Mouse (Mus musculus) layer of hippocampus, adult 11-12 months (tissue): ENCODE data around the gene Ttc30b.
"Not testable (repeated sequence)": the region's sequence is repeated elsewhere in the genome, so short reads cannot be mapped to it uniquely, and the experiment has no call there.

Source experiments
- DNase-seq: peaks from one replicate; pipeline ENCODE4 v3.0.0; 2022; ENCODE audit warnings: low spot score

Ttc30b gene

DNA sequence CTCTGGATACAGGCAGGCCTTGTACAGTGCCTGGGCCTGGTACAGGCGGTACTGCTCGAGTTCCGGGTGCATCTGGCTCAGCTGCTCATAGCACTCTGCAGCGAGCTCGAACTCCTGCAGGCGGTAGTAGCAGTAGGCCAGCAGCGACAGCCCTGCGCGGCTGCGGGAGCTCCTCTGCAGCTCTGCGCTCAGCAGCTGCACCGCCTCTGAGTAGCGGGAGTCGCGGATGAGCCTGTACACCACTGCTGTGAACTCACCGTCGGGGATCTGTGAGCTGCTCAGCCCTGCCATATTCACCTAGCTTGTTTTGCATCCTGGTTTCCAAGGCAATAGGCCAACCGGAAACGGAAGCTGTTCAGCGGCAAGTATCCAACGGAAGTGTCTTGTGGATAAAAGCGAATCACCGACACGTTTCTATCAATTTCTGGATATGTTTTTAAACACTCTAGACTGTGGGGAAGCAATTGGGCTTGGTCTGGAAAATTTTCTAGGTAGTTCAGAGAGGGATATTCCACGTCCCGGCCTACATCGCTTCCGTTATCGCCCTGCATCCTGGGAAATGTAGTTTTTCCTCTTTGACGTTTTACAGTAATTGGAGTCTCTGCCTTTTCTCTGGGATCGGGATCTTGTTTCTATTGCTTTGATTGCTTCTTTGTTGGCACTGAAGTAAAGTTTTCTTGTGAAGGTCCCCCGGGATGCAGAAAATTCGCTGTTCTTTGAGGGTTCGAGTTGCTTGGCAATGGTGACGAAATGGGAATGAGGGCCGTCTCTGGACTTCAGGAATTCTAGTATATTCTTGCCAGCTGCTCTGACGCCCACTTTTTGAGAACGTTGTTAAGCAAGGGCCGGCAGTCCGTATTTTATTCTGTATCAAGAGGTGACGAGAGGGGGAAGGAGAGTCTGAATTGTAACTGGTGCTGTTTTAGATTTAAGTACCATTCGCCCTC is at the start of gene Ttc30b:
TSS of gene Ttc30b (minus strand) at position 469 of the 947 bp plus-strand sequence.
- peak; percentile 80 for DNase-seq

DNA sequence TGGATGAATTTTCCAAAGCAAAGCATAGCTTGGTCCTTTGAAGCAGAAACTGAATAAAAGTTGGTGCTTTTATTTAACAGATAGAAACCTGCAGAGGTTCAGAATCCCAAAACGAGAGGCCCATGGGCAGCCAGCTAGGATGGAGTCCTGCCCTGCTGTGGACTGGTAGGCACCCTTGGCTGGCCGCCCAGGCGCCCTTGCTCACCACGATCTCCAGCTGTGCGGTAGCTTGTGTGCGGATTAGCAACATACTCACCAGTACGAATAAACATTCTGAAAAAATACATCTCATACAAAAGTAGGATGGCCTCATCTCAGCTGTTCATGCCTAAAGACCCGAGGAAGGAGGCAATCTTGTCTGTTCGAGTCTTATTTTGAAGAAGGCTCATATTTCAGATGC is 49.4 kb upstream of the Ttc30b start:
- DNase-seq: no peak

DNA sequence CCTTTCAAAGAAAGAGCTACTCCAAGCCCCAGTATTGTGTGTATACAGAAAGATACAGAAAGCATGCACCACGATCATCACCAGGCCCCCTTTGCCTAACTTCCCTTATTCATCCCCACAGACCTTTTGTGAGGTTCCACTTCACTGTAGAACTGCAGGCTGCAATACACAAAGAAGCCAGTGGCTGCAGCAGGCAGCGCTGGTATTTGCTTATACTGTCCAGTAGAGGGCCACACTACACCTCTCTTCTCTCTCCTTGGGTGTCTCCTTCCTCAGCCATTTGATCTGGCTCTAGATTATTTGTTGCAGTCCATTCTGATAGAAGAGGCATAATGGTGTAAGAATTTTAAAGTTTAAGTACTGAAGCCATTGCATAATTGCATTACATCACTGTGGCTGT is 46.7 kb upstream of the Ttc30b start:
- peak; percentile 78 for DNase-seq

DNA sequence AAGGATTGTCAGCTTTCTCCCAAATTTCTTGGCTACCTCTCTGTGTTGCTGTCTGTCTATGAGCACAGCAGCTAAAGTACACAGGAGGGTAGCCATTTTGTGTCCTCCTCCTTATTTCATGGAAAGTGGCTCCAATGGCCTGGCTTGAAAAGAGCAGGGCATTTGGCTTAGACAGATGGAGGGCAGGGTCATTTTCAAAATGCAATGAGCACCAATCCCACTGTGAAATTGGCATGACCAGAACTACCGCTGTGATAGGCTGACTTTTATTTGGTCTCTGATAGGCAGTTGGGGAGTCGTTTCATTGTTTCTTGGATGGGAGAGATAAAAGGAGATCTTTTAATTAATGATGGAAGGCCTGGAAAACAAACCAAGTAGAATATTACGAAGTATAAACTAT is 45.5 kb upstream of the Ttc30b start:
- no peak for DNase-seq

DNA sequence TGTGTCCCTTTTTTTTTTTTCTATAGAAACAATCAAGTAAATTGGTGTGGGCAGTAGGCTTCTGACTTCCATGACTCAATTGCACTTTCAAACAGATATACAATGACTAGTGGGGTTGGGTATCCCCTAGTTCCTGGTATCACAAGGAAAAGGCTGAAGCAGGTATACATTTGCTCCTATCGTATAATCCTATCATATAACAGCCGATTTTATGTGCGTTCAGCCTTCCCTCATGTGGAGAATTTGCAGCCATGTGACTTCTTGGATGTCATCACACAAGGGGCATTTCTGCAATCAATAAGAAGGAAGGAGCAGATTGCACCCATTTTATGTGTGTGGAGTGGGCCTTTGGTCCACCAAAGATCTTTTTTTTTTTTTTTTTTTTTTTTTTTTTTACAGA is 44.7 kb upstream of the Ttc30b start:
- no peak for DNase-seq

DNA sequence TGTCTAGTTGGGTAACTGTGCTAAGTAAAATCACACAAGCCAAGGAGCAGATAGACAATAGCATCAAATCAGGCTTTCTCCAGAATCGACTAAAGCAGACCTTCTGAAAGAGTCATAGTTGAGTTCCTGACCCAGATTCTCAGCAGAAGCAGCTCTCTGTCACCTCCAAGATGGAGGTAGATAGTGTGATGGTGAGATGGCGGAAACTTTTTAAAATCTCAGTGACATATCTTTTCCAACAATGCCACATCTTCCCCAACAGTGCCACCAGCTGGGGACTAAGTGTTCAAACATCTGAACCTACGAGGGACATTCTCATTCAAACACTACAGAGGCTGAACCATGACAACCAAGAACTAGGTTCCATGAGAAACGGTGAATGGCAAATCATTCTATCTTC is 44.2 kb upstream of the Ttc30b start:
- DNase-seq: no peak

DNA sequence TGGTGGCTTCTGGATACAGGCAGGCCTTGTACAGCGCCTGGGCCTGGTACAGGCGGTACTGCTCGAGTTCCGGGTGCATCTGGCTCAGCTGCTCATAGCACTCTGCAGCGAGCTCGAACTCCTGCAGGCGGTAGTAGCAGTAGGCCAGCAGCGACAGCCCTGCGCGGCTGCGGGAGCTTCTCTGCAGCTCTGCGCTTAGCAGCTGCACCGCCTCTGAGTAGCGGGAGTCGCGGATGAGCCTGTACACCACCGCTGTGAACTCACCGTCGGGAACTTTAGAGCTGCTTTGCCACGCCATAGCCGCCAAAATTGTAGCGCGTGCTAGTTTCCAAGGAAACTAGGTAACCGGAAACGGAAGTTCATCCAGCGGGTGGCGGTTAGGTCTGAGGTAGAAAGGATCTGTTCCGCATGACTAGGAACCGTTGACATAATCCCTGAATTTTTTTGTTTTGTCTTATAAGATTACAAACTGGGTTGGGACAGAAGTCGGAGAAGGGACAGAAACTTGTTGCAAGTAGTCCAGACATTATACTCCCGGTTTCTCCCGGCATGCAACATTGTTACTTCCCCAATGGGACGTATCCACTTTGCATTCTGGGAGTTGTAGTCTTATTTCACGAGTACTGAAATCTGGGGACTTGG is 43.2 kb upstream of the Ttc30b start, which contains the start of gene Ttc30a1:
TSS of gene Ttc30a1 (minus strand) at position 528 of the 642 bp plus-strand sequence.
- DNase-seq: peak; percentile 79

DNA sequence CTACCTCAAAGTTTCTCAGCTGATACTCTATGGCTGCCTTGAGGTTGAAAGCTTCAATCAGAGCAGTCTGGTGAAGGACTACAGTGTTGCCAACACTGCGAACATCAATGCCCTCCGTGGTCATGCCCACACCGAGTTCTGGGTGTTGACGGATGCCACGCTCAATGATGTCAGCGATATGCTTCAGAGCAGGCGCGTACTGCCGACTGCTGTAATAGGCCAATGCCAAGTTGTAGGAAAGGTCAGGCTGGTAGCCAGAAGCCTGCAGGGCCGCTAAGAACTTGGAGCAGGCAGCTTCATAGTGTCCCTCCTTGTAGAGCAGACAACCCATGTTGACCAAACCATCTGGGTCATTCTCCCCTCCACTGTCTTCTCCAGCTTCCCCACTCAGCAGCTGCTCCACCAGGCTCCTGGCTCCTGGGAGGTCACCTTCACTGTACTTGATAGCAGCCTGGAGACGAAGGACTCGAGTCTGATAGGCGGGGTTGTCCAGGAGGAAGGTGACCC is 42.6 kb upstream of the Ttc30b start:
- DNase-seq: not testable (repeated sequence)

DNA sequence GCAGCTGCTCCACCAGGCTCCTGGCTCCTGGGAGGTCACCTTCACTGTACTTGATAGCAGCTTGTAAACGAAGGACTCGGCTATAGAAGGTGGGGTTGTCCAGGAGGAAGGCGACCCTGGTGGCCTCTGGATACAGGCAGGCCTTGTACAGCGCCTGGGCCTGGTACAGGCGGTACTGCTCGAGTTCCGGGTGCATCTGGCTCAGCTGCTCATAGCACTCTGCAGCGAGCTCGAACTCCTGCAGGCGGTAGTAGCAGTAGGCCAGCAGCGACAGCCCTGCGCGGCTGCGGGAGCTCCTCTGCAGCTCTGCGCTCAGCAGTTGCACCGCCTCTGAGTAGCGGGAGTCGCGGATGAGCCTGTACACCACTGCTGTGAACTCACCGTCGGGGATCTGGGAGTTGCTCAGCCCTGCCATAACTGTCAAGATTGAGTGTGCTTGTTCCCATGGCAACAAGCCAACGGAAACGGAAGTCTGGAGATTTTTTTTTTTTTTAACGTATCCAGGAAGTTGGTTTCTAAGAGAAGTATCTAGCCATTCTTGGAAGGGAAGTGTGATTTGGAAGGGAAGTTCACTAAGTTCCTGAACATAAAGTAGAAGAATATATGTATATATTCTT is 39.5 kb upstream of the Ttc30b start, which contains the start of gene Ttc30a2:
TSS of gene Ttc30a2 (minus strand) at position 419 of the 617 bp plus-strand sequence.
- not testable (repeated sequence) for DNase-seq

DNA sequence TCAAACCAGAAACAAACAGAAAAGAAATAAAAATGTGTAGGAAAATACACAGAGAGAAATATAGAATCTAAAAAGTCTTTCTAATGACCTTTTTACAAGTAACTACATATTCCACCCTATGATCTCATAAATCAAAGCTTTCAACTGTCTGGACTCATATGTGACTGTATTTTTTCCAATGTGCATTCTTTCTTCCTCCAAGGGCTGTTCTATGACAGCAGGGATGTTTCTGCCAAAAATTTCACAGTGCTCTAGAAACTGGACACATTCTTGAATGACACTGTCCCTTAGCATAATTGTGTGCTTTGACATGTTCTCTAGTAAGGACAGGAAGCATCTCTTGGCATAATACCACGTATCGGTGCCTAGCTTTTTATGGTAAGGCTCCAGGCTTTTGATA is 37.7 kb upstream of the Ttc30b start:
- not testable (repeated sequence) for DNase-seq

DNA sequence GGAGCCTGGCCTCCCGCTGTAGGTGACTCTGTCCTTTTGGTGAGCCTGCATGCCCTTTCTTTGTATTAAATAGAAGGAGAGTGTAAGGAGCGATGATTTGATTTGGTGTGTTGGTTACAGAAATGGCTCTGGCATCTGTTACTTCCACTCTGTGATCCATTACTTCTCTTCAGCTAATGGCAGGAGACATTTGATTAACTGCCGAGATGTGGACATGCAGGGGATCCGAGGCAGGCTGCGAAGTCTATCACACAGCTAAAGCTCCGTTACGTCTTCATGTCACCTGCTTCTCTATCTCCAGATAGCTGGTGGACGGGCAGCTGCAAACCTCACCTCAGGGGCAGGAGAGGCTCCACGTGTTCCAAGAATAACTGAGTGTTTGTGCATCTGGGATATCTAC is 35.7 kb upstream of the Ttc30b start:
- no peak for DNase-seq

DNA sequence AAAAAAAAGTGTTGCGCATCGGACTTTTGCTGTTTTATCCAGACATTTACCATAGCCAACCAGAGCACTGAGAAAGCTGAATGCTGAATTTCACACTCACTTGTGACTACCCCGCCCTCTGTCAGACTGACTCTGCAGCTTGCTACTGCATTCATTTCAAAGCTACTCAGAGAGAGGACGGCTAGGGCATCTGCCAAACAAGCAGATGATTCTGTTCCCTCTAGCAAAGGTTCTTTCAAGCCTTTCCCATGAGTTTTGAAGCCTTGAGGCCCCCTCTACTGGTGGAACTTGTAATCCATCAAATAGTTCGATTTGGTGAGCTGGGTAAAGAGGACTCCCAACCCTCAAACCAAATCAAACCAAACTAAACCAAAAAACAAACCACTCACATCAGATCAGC is 26.6 kb upstream of the Ttc30b start:
- DNase-seq: peak; percentile 84

DNA sequence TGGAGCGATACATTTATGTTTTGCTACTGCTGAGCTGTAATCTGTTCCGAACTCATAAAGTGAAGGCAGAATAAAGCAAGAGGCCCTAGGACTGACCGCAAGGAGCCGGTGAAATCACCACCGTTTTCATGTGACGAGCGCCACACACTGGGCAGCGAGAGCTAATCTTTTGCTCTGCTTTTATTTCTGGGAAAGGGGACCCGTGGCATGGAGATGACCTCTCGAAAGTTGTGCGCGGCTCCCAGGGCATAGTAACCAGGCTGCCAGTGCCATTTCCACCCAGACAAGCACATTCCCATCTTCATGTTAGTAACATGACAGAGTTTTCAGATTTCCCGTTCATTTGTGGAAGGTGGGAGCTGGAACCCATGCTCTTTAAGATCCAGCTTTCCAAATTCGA is 26.1 kb upstream of the Ttc30b start:
- DNase-seq: peak; percentile 39

DNA sequence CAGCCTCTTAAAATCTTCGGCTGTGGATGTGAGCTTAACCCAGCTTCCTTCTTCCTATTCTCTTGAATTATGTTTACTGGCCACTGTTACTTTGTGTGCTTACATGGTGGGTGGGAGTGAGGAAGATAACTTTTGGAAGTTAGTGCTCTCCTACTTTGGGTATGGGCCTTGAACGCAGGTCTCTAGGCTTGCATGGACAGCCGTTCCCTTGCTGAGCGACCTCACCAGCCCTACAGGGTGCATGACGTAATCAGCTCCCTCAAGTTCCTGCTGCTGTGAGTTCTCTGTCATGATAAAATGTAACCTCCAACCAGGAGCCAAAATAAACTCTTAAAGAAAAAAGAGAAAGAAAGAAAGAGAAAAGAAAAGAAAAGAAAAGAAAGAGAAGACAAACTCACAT is 25.7 kb upstream of the Ttc30b start:
- no peak for DNase-seq

DNA sequence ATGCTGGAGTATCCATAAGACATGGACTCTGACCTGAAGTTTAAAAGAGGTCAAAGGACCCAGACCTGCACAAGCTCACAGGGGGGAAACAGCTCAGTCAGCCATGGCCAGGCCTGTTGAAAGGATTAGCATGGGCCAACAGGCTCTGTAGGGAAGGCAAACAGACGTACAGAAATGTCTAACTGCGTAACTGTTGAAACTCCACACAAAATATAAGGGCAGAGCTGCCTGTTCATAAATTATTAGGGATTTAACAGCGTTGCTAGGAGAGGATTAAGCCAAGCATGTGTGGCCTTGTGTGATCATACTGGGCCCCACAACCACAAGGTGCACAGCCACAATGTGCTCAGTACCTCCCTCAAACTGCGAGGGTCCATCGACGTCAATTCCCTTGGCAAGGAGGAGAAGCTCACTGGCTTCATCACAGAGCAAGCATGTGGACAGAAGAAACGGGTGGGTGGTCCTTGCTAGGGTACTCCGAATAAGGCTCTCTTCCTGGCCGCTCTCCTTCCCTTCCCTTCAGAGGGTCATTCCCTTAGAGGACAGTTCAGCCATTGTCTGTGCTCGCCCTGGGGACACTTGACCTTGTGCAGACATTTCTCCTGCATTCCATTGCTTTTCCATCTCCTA is 24.9 kb upstream of the Ttc30b start:
- no peak for DNase-seq

DNA sequence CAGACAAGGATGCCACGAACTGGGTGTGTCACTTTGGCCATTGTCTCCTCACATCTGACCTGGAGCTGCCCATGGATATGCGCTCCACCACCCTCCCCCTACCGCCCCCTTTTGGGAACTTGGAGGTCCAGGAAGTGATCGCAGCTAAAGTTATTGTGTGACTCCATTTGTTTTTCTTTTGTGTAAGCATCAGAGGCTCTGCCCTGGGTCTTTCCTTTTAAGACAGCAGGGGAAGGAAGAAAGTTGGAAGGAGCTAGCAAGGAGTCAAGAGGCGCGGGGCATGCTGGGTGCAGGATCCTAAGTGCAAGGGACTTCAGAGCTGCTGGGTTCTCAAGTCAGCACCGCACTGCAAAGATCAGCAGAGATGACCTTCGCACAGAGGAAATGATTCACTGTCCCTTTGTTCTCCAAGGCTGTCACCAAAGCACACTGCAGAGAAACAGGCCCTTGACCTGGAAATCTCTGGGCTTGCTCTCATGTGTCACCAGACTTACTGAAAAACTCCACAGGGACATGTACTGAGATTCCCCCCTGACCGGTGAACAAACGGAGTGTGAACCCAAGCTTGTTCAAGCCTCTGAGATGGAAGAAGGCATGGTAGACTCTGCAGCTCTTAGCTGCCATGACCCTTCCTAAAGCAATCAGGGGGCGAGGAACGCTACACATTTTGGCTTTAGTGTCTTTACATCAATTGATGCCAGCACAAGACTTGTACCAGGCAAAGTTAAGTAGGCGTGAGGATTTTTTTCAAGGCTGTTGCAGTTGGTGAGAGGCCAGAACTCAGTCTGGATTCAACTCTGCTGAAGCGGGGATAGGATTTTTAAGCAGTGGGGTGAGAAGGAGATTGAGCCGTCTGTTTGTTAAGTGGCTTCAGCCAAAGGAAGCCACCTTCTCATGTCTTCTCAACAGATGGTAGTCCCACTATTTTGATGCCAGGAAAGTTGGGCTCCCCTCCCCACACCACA is 22.3 kb upstream of the Ttc30b start:
- no peak for DNase-seq

DNA sequence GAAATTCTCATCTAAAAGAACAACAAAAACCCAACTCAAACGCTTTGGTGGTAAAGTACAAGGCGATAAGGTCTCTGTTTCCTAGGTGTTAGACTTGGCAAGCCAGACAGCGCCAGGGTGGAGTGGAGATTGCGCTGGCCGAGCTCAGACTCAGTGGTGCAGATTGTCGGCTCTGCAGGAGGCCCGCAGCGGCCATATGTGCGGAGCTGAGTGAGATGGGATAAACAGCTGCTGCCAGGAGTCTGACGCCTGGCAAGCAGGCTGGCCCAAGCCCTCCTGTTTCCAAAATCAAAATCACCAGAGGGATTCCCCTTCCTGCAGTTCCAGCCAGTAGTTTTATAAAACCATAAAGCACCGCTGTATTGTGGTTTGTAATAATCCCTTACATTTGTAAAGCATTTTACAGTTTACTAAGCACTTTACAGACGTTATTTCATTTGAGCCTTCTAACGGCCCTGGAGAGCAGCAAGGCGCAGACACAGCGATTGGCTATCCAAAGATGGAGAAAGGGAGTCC is 21.5 kb upstream of the Ttc30b start:
- no peak for DNase-seq

DNA sequence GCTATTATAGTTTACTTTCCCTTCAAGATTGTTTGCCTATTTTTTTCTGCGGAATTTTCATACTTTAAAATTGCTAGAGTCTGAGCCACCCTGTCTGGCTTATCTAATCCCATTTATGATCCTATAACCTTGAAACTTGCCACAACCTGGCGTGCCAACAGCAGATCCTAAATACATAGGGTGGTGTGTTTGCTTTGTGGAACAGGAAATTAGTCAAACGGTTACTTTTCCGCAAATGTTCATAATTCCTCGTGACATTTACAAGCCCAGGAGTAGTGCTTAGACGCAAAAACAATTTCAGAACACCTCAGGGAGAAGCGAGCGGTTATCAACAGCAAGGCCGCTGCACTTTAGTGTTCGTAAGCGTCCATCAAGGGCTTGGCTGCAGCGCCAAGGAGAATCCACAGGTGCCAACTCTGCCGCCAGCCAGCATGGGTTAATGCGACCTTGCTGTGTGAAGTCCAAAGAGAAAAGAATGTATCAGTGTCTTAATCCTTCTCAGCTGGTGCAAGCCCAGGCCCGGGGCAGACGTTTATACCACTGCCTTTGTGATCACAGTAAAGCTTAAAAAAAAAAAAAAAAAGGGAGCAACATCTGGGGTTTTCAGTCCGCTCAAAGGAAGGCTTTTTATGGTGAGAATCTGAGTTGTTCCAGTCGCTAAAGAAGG is 20.9 kb upstream of the Ttc30b start:
- no peak for DNase-seq

DNA sequence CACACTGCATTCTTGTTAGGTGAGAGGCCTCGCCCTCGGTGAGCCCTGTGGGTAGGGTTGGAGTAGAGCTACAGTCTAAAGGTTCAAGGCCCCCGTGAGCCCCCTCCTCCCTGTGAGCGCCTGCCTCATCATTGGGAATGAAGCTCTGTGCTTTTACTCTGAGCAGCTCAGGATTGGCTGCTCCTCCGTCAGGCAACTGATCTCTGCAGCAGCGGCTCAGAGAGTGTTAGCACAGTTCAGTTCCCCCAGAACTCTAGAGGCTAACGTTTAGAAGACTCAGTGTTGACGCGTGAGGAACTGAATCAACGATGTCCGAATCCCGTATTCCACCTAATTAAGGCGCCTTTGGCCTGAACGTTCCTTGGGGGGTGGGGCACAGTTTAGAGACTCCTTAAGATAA is 17.3 kb upstream of the Ttc30b start:
- DNase-seq: no peak

DNA sequence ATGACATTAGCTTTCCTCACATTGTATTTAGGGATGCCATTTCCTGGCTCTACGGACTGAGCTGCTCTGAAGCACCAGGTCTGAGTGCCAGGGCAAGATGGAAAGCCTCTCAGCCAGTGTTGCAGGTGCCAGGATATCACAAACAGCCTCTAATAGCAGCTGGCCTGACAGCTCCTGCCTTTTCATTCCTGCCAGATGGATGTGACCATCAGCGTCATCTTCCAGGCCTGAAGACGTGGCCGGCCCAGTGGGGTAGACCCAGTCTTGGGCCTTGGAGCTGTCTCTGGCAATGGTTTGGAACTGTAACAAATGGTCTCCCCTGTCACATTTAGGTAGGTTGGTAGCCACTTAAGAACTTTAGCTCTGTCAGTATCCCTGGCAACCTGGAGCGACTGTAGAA is 14.9 kb upstream of the Ttc30b start:
- no peak for DNase-seq
